Mouse (Mus musculus) MN1 (cell line): ENCODE data around the gene RPS10-NUDT3.
A peak's percentile ranks its signal among the peaks of the same experiment; 100 is the strongest.

ENCODE experiments used
- DNase-seq: peaks from one replicate; pipeline ENCODE4 v3.0.0-alpha.2; 2016; ENCODE audit warnings: low spot score

Gene RPS10-NUDT3

GRCm38 (mm10) chr17:27634871-27635574, at the start of gene RPS10-NUDT3:
Gene RPS10-NUDT3, minus strand, starts transcription at chr17:27635222.
- peak; percentile 96 for DNase-seq

GRCm38 (mm10) chr17:27678924-27679813, 44.1 kb upstream of the RPS10-NUDT3 start:
- peak; percentile 17 for DNase-seq

GRCm38 (mm10) chr17:27677756-27678155, 42.7 kb upstream of the RPS10-NUDT3 start:
- DNase-seq, result no peak

GRCm38 (mm10) chr17:27676270-27676669, 41.2 kb upstream of the RPS10-NUDT3 start:
- DNase-seq, result no peak

GRCm38 (mm10) chr17:27675453-27675852, 40.4 kb upstream of the RPS10-NUDT3 start:
- no peak for DNase-seq

- DNase-seq, result no peak
Measured at GRCm38 (mm10) chr17:27673945-27674344, 38.9 kb upstream of the RPS10-NUDT3 start.

- no peak for DNase-seq
Measured at GRCm38 (mm10) chr17:27671720-27672119, 36.7 kb upstream of the RPS10-NUDT3 start.

- DNase-seq, result no peak
Measured at GRCm38 (mm10) chr17:27658767-27659166, 23.7 kb upstream of the RPS10-NUDT3 start.

GRCm38 (mm10) chr17:27657123-27657522, 22.1 kb upstream of the RPS10-NUDT3 start:
- no peak for DNase-seq

GRCm38 (mm10) chr17:27656414-27656813, 21.4 kb upstream of the RPS10-NUDT3 start:
- DNase-seq, result no peak

- no peak for DNase-seq
Measured at GRCm38 (mm10) chr17:27656011-27656399, 21.0 kb upstream of the RPS10-NUDT3 start.

GRCm38 (mm10) chr17:27655089-27656010, 20.3 kb upstream of the RPS10-NUDT3 start, which contains the start of gene Pacsin1:
Gene Pacsin1, plus strand, starts transcription at chr17:27655509.
- DNase-seq, result peak; percentile 85

GRCm38 (mm10) chr17:27653253-27653959, 18.4 kb upstream of the RPS10-NUDT3 start:
- DNase-seq, result no peak

- DNase-seq, result no peak
Measured at GRCm38 (mm10) chr17:27652046-27652790, 17.2 kb upstream of the RPS10-NUDT3 start.

GRCm38 (mm10) chr17:27650586-27650985, 15.6 kb upstream of the RPS10-NUDT3 start:
- DNase-seq, result no peak

- DNase-seq, result peak; percentile 75
Measured at GRCm38 (mm10) chr17:27650160-27650559, 15.1 kb upstream of the RPS10-NUDT3 start.

GRCm38 (mm10) chr17:27645807-27646206, 10.8 kb upstream of the RPS10-NUDT3 start:
- DNase-seq, result no peak

- no peak for DNase-seq
Measured at GRCm38 (mm10) chr17:27644572-27644971, 9.6 kb upstream of the RPS10-NUDT3 start.

- DNase-seq, result no peak
Measured at GRCm38 (mm10) chr17:27643756-27644155, 8.7 kb upstream of the RPS10-NUDT3 start.

GRCm38 (mm10) chr17:27643101-27643500, 8.1 kb upstream of the RPS10-NUDT3 start:
- DNase-seq, result peak; percentile 59
